ENCODE assay signal across 7 mouse cellular contexts in the genomic region with DNA sequence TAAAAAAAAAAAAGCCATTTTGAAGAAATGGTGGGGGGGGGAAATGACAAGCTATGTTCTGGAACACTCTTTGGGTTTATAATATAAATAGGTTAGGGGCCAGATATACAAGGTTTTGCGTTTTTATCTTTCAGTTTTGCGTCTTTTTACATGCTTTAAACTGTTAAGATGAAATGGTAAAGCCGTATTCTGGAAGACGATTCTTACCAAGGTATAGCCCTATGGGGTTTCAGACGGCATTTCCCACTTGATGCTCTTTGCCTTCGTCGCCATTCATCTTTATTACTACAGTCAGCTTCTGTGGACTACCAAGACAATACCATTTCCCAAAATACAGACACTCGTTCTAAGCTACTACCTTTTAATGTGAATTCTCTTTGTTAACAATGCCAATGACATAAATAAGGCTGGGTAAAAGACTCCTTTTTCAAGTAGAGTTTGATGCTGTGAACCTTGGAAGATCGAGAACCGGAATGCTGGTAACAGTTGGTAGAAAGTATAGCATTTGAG. TPM values are rescaled to one million over a fixed set of nuclear protein-coding genes. Genes with fewer than 3 reads are reported as not detected.
DNase-seq lines count a peak whose midpoint lies in the region; ATAC-seq and TF ChIP-seq lines count a peak whose summit lies in the region.

No protein-coding gene starts in this region.

- H3K27me3 ChIP-seq in lung, postnatal 0 days (replicated peaks; ENCODE audit: insufficient read depth, low read length) = no peaks in the 10 kb centered on the region
- no peaks in the 10 kb centered on the region for H3K27me3 ChIP-seq in embryonic facial prominence, embryonic 15.5 days
- H3K27me3 ChIP-seq in limb, embryonic 12.5 days = no peaks in the 10 kb centered on the region
- H3K27me3 ChIP-seq in stomach, embryonic 15.5 days (replicated peaks) = no peaks in the 10 kb centered on the region

- no peak overlapping the region for H3K9ac ChIP-seq in lung, postnatal 0 days (replicated peaks; ENCODE audit: low read depth)
- peak overlapping the region; percentile 93 for H3K9ac ChIP-seq in embryonic facial prominence, embryonic 15.5 days
- H3K9ac ChIP-seq in limb, embryonic 12.5 days (replicated peaks) = peak overlapping the region; percentile 91; the same call in 1 of the 2 replicates
- peak overlapping the region; percentile 95; the same call in 1 of the 2 replicates for H3K9ac ChIP-seq in stomach, embryonic 15.5 days

- no peaks in the 10 kb centered on the region for H3K9me3 ChIP-seq in lung, postnatal 0 days (ENCODE audit: low read length)
- no peaks in the 10 kb centered on the region for H3K9me3 ChIP-seq in embryonic facial prominence, embryonic 15.5 days (replicated peaks)
- H3K9me3 ChIP-seq in limb, embryonic 12.5 days = peaks cover 7% of the 10 kb centered on the region; the same call in 1 of the 2 replicates
- H3K9me3 ChIP-seq in stomach, embryonic 15.5 days = no peaks in the 10 kb centered on the region

- DNase-seq in lung, postnatal 0 days (ENCODE audit: low spot score) = no peak
- DNase-seq in lung, postnatal 25 days (ENCODE audit: low spot score) = no peak
- DNase-seq in kidney, postnatal 4 days = no peak
- DNase-seq in cerebellum, postnatal 25 days = no peak

- H3K4me3 ChIP-seq in lung, postnatal 0 days (ENCODE audit: low read depth, low read length) = peak overlapping the region; percentile 74
- peak overlapping the region; percentile 89 for H3K4me3 ChIP-seq in embryonic facial prominence, embryonic 15.5 days (replicated peaks)
- peak overlapping the region; percentile 77 for H3K4me3 ChIP-seq in limb, embryonic 12.5 days (replicated peaks)
- H3K4me3 ChIP-seq in stomach, embryonic 15.5 days (replicated peaks) = peak overlapping the region; percentile 97

- peak overlapping the region; percentile 100; the same call in 1 of the 2 replicates for H3K27ac ChIP-seq in lung, postnatal 0 days (ENCODE audit: low read length)
- peak overlapping the region; percentile 100; the same call in 1 of the 2 replicates for H3K27ac ChIP-seq in embryonic facial prominence, embryonic 15.5 days (replicated peaks)
- H3K27ac ChIP-seq in limb, embryonic 12.5 days = no peak overlapping the region
- H3K27ac ChIP-seq in stomach, embryonic 15.5 days = peak overlapping the region; percentile 99; the same call in 1 of the 2 replicates

- H3K4me2 ChIP-seq in lung, postnatal 0 days (replicated peaks; ENCODE audit: low read depth, low read length) = peak overlapping the region; percentile 64
- H3K4me2 ChIP-seq in embryonic facial prominence, embryonic 15.5 days (replicated peaks) = peak overlapping the region; percentile 49
- H3K4me2 ChIP-seq in limb, embryonic 12.5 days = peak overlapping the region; percentile 71
- peak overlapping the region; percentile 56 for H3K4me2 ChIP-seq in stomach, embryonic 15.5 days

- H3K4me1 ChIP-seq in lung, postnatal 0 days (ENCODE audit: insufficient read depth, low read depth, low read length) = peaks cover 6% of the 10 kb centered on the region; the same call in 1 of the 2 replicates
- H3K4me1 ChIP-seq in embryonic facial prominence, embryonic 15.5 days = no peaks in the 10 kb centered on the region
- H3K4me1 ChIP-seq in limb, embryonic 12.5 days (replicated peaks) = peaks cover 12% of the 10 kb centered on the region
- 0 out of 2 replicates have a peak, but pooled peaks cover 4% of the 10 kb centered on the region for H3K4me1 ChIP-seq in stomach, embryonic 15.5 days

- no peaks in the 10 kb centered on the region for H3K36me3 ChIP-seq in lung, postnatal 0 days (ENCODE audit: insufficient read depth, low read length)
- no peaks in the 10 kb centered on the region for H3K36me3 ChIP-seq in embryonic facial prominence, embryonic 15.5 days
- 0 out of 2 replicates have a peak, but pooled peaks cover 3% of the 10 kb centered on the region for H3K36me3 ChIP-seq in limb, embryonic 12.5 days
- H3K36me3 ChIP-seq in stomach, embryonic 15.5 days = no peaks in the 10 kb centered on the region

- no peak for TF ChIP-seq EP300 in lung, postnatal 0 days (IDR thresholded peaks at IDR 0.05)

- no peak for TF ChIP-seq CTCF in lung, postnatal 0 days (IDR thresholded peaks at IDR 0.05)

- WGBS in lung, postnatal 0 days = 11% methylated on average over 10 of the region's 10 CpGs
- WGBS in embryonic facial prominence, embryonic 15.5 days = 15% methylated on average over 10 of the region's 10 CpGs
- 22% methylated on average over 10 of the region's 10 CpGs for WGBS in limb, embryonic 12.5 days
- WGBS in stomach, embryonic 15.5 days = 10% methylated on average over 10 of the region's 10 CpGs

- ATAC-seq in lung, postnatal 0 days = no peak
- ATAC-seq in embryonic facial prominence, embryonic 15.5 days (ENCODE audit: insufficient number of reproducible peaks, low FRiP score, low TSS enrichment, low read depth) = no peak
- ATAC-seq in limb, embryonic 12.5 days (ENCODE audit: insufficient number of reproducible peaks, insufficient read depth, low FRiP score, low TSS enrichment, low read depth) = no peak
- ATAC-seq in stomach, embryonic 15.5 days (ENCODE audit: insufficient read depth, low FRiP score, low read depth) = no peak

RNA-seq across cellular contexts. Expression of gene Rev3l, which starts 1.6 kb away (rescaled TPM):
- 12.9 and 13.5 TPM in 2 replicates for polyA plus RNA-seq in lung, postnatal 0 days (2015; fragmentation: Nextera tagmentation; extraction: Ambion mirVana)
- polyA plus RNA-seq in embryonic facial prominence, embryonic 15.5 days (2015; fragmentation: Nextera tagmentation; extraction: Ambion mirVana) = 17.6 and 21.0 TPM in 2 replicates
- 13.8 TPM in 2 replicates for polyA plus RNA-seq in limb, embryonic 12.5 days (2016; fragmentation: Nextera tagmentation; extraction: Ambion mirVana)
- polyA plus RNA-seq in stomach, embryonic 15.5 days (2015; fragmentation: Nextera tagmentation; extraction: Ambion mirVana) = 16.4 and 20.3 TPM in 2 replicates
